Mouse (Mus musculus): ENCODE data around the gene Olfr921.

The Olfr921 gene

DNA sequence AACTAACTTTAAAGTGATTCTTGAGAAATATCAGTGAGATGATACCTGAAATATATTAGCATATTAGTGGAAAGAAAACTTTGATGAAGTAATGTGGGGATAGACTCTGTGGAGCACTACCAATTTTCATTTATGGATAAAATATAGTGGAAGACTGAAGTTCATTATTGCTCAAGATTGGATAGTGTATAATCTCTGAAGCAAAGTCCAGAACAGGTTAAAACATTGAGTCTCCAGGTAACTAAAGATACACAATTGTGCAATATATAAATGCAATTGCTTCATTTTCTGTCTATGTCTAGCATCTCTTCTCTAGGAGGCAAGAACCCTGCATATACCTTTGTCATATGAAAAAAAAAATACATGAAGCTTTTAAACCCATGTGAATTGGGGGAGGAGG, at the start of gene Olfr921:
TSS of gene Olfr921 (plus strand) at position 301 of the 400 bp plus-strand sequence.
- DNase-seq, result no peak

DNA sequence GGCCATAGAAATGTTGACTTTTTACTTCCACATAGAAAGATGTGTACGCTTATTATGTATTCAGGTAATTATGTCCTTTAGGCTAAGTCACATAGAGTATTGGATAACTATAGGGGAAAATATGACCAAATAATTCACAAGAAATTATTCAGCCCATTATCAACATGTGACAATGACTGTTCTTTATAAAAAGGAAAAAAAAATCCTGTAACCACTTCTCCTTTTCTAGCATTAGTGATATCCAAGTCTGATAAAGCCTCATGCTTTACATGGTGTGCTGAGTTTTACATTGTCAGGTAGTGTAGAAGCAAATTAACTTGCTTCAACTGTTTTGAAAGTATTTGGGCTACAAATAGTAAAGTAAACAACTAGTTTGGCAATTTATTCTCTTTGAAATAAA, 48.8 kb upstream of the Olfr921 start:
- DNase-seq, result no peak

DNA sequence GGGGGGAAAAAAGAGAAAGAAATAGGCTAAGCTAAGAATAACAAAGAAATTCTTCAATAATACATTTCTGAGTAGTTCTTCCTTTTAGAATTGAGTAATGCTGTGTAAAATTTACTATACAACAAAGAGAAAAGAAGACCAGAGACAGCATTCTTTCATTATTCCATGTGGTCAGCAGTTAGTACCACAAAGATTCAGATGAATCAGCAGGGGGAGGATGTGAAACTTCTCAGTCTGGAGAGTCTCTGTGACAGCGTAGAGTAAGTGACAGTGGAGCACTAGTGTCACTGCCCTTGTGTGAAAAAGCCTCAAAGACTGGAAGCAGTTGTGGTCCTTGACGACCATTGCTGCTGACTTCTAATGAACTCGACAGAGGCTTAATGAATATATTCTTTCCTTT, 44.6 kb upstream of the Olfr921 start:
- no peak for DNase-seq

DNA sequence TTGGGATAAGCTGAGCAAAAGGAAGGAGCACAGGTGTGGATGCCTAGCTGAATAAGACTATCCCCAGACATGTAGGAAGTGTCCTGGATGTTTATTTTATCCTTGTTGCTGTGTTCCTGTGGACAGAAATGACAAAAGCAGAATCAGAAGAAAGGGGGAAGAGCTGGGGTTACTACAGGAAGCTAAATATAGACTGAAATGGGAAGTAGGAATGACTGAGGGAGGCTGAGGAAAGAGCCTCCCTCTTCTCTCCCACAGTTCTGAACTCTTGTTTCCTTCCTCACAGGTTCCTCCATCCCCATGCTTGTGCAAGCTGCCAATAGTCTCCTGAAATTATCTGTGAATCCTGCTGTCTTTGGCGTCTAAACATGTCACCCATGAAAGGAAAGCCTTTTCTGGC, 31.5 kb upstream of the Olfr921 start:
- DNase-seq, result no peak

DNA sequence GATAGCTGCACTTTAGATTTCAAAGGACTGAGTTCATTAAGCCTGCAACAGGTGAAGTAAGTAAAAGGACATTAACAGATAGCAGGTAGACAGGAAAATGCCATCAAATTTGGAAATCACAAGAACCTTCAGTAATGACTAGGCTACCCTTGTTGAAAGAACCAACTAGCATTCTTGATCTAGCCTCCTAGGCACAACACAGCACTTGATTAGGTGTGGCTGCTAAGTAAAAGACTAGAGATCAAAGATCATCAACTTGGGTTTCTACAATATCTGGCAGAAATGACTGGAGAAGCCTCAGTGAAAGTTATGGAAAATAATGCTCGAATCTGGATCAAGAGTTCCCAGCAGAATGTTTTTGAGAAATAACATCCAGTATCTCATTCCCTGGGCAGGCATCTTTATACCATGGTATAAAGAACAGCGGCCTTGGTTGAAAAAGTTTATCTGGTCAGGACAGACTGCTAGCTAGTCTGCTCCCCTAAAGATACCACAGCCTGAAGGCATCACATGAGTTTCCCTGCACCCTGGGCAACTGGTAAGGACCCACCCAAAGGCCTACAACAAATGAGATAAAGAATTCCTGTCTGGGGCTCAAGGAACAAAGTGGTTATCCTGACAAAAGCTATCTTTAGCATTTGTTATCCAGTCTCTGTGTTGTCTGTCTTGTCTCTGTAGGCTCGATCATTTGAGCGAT, 28.1 kb upstream of the Olfr921 start:
- DNase-seq, result no peak

DNA sequence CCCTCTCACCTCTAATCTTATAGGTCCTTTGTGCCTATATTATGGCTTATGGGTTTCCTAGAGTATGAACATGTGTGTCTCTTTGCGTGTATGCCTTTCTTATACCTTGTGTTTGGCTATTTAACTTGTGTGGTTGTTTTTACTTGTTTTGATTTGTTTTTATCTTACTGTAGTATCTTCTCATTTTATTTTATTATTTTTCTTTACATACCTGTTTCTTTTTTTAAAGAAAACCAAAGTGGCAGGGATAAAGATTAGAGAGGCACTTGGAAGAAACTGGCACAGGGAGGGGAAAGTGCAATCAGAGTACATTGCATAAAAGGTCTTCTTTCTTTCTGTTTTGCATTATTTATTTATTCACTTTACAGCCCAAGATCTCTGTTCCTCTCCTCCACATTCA, 20.9 kb upstream of the Olfr921 start, which contains the start of gene Olfr920:
TSS of gene Olfr920 (plus strand) at position 301 of the 400 bp plus-strand sequence.
- no peak for DNase-seq

DNA sequence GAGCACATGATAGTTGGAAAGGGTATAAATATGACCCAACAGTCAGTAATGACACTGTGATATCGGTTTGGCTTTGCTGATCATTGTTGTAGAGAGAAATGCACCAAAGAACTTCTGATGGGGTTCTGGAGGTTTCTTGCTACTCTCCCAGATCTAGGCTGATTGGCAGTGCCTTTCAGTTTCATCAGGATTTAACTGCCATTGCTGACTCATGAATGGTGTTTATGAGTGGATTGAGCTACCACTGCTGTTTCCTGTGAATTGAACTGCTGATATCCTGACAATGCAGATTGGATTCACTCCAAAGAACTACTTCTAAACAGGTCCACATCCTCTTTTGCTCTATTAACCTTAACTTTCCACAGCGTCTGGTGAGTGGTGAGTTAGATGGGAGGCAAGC, 19.8 kb downstream of the Olfr921 start:
- DNase-seq, result no peak

DNA sequence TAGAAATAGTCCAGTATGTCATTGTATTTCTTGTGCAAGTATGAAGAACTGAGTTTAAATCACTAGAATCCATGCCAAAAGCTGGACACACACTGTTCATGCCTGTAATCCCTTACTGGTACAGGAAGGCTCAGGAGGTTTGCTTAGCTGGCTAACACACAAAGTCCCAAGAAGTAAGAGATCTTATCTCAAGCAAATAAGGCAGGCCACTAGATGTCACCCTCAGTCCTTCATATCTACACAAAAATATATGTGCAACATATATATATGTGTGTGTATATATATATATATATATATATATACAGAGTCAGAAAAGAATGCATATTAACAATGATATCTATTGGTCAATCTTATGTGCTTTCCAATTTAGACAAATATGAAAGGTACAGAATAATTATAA, 32.8 kb downstream of the Olfr921 start:
- DNase-seq, result no peak

DNA sequence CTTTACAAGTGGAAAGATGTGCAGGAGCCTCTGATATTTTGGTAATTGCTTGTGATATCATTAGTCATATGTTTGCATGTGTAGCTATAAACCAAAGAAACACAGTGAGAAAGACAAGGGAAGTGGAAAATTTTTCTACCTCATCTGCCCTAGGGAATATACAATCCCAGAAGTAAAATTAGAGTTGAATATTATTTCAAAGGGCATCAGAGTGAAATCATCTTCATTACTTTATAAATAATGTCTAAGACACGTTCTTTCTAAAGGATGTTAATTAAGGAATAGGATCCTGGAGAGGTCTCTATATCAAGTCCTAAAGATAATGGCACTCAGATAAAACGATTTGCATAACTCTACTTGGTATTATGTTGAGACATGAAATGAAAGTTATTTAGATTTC, 41.4 kb downstream of the Olfr921 start, which contains the start of gene Olfr922:
TSS of gene Olfr922 (plus strand) at position 301 of the 400 bp plus-strand sequence.
- DNase-seq, result no peak

DNA sequence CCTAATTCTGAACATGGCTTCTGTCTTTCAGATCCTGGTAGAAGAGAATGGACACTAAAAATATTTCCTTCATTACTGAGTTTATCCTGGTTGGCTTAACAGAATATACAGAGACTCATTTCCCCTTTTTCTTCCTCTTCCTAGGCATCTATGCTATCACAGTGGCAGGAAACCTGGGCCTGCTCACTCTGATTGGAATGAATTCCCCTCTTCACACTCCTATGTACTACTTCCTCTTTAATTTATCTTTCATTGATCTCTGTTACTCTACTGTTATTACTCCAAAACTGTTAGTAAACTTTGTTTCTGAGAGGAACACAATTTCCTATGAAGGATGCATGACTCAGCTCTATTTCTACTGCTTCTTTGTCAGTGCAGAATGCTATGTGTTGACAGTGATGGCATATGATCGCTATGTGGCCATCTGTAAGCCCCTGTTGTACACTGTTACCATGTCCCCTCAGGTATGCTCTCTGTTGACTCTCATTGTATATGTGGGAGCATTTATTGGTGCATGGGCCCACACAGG, 42.7 kb downstream of the Olfr921 start:
- no peak for DNase-seq

DNA sequence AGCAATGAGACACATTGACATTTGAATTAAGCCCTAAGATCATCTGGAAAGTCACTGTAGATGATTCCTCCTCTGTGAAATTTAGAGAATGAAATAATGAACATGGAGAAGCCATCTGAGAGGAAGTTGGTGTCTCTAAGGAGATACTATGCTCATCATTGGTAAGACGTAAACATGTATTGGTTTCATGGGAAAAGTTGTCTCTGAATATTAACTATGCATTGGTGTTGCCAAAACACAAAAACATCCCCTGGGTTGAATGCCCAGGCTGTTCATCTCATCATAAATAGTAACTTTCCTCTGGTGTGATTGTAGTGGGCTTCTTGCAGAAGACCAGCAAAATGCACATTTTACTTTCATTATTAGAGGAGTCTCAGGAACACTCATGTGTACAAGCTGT, 53.4 kb downstream of the Olfr921 start, which contains the start of gene Olfr923:
TSS of gene Olfr923 (plus strand) at position 301 of the 400 bp plus-strand sequence.
- no peak for DNase-seq
